Mouse (Mus musculus) cerebellum, postnatal 25 days (tissue): ENCODE measurements around the gene Cdc42bpg.
A peak's percentile ranks its signal among the peaks of the same experiment; 100 is the strongest.
"Not testable (repeated sequence)": the region's sequence is repeated elsewhere in the genome, so short reads cannot be mapped to it uniquely, and the experiment has no call there.

Experiments
- DNase-seq, 2 experiments: peaks; one replicate each; pipeline ENCODE4 v3.0.0; 2021; ENCODE audit warnings: mixed read lengths in 2 of 2

Cdc42bpg gene

DNA sequence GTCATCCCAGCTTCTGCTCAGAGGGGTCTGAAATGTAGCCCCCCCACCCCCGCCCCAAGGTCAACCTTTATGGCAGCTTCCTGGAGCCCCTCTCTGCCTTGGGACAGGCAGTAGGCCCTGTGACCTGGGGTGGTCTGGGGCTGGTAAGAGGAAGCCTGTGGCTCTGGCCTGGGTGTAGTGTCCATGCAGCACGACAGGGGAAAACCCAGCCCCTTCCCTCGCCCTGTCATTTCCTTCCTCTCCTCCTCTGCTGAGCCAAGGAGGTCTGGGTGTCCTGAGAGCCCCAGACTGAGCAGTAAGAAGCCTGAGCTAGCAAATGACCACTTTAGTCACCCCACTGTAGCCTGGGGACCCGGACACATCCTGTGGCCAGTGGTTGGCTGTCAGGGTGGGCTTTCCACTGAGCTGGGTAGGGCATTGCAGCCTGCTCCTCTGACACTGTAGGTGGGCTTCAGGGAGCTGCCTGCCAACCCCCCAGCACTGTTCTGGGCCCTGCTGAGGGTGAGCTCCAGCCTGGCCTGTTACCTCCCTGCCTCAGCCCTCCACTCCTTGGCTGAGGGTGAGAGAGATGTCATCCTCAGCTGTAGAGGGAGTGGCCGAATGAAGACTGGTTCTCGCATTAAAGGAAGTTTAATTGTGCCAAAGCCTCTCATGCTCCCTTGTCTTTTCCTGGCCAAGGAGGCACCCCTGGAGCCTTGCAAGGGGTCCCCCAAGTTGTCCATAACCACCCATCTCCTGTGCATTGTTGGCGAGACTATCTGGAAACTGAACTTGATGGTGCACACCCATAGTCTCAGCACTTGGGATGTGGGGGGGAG is 6.6 kb upstream of the Cdc42bpg start:
- peak in 1 of 2 experiments; percentile 28 for DNase-seq

- DNase-seq: peak in 1 of 2 experiments; percentile 60
Measured at GRCm38 (mm10) chr19:6300402-6300841, 5.8 kb upstream of the Cdc42bpg start.

DNA sequence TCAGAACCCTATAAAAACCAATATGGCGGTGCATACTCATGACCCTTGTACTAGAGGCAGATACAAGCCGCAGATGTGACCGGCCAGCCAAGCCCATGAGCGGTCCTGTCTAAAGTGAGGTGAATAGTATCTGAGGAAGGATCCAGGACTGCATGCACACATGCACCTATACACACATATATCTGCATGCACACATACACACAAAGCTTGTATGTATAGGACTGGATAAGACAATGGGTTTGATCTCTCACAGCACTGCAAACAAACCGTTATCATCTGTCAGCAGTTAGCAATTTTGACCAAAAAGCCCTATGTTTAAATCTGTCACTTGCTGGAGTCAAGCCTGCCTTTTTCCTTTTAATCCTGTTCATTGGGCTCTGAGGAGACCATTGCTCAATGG is 4.1 kb upstream of the Cdc42bpg start:
- peak in 1 of 2 experiments; percentile 49 for DNase-seq

- DNase-seq: peak; percentile 93 to 94
Measured at GRCm38 (mm10) chr19:6302522-6302921, 3.7 kb upstream of the Cdc42bpg start.

DNA sequence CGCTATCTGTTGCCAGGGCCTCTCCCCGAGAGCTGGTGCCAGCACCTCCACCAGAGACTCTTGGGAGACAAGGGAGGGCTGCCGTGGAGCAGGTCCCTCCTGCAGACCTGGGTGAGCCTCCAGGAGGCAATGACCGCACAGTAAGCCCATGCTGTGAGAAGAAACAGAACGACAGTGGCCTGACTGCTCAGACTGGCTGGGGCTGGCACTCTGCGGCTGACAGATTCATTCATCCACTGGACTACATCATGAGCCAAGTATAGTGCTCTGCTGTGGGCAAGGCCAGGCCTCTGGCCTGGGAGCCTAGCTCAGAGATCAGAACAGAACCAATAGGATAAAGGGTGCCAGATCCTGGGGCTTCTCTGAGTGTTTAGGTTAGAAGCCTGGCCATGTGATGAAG is 2.4 kb upstream of the Cdc42bpg start:
- DNase-seq: peak; percentile 63 to 73

GRCm38 (mm10) chr19:6304787-6305516 is 1.3 kb upstream of the Cdc42bpg start:
- peak; percentile 92 to 95 for DNase-seq

GRCm38 (mm10) chr19:6305517-6306115 is 640 bp upstream of the Cdc42bpg start:
- DNase-seq: no peak

DNA sequence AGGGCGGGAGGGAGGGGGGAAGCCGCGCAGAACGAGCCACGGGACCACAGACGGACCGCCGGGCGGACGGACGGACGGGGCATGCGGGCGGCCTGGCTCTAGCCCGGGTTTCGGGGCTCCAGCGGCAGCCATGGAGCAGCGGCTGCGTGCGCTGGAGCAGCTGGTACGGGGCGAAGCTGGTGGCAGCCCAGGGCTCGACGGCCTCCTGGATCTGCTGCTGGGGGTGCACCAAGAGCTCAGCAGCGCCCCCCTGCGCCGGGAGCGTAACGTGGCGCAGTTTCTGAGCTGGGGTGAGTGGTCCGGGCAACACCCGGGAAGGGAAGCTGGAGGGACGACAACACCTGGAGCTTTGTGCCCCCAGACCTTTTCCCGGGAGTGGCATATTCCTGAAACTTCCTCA is 330 bp downstream of the Cdc42bpg start:
- peak; percentile 84 to 89 for DNase-seq

DNA sequence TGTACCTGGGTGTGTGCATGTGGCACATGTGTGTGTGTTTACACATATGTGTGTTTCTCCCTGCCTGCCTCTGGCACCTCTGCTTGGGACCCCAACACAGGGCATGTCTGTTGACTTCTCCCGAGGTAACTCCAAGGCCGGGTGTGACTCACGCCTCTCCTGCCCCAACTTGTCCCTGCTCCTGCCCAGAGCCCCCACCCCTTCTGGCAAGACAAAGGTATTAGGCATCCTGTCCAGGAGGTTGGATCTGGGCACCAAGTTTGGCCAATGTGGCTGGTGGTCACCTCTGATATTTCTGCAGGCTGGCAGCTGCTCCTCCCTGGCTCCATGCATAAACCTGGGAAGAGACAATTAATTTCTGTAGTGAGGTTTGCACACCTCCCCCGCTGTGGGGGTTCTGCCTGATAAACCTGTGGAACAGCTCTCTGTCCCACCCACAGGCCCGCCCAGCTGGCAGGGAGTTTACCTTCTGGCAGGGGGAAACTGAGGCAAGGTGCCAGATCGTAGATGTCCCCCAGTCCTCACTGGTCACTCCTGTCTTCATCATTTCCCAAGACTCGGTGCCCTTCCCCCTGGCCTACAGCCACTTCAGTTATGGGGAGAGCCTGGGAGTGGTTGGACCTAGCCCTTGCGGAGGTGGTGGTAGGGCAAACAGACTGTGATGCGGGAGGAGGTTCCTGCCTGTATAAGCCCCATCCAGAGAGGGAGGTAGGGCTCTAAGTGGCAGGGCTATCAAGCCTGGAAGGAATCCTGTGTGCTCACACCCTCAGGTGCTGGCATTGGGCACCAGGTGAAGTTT is 1.7 kb downstream of the Cdc42bpg start:
- DNase-seq: peak; percentile 52 to 61

GRCm38 (mm10) chr19:6310181-6310580 is 3.9 kb downstream of the Cdc42bpg start:
- DNase-seq: peak; percentile 59 to 69

GRCm38 (mm10) chr19:6311783-6312182 is 5.5 kb downstream of the Cdc42bpg start:
- DNase-seq: not testable (repeated sequence)

- peak in 1 of 2 experiments; percentile 59 for DNase-seq
Measured at GRCm38 (mm10) chr19:6313796-6314195, 7.5 kb downstream of the Cdc42bpg start.

GRCm38 (mm10) chr19:6314513-6314912 is 8.3 kb downstream of the Cdc42bpg start:
- peak in 1 of 2 experiments; percentile 44 for DNase-seq

GRCm38 (mm10) chr19:6315573-6315972 is 9.3 kb downstream of the Cdc42bpg start:
- peak; percentile 78 to 83 for DNase-seq

DNA sequence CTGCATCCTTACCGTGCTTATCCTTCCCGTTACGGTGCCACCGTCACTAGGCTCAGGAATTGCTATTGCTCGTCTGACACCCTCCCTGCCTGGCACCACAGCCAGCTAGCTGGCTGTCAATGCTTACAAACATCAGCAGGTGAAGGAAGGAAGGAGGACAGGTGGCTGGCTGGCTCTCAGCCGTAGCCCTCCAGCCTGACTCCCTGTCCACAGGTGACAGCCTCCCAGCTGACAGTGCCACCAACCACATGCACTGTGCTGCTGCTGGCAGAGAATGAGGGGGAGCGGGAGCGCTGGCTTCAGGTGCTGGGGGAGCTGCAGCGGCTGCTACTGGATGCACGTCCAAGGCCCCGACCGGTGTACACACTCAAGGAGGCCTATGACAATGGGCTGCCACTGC is 11.9 kb downstream of the Cdc42bpg start:
- DNase-seq: no peak

DNA sequence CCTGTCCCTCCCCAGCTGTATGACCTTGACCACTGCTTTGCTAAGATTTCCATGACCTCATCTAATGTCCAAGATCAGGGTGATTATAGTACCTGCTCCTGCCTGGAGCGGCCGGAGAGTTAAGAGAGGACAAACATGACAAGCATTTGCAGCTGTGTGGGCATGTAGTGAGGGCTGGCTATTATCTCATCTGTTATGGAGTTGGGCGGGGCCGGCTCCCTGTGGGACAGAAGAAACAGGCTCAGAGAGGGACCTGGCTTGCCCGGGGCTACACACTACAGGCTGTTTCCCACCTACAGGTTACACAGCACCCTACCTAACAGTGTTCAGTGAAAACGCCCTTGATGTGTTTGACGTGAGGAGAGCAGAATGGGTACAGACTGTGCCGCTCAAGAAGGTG is 15.1 kb downstream of the Cdc42bpg start:
- DNase-seq: no peak

DNA sequence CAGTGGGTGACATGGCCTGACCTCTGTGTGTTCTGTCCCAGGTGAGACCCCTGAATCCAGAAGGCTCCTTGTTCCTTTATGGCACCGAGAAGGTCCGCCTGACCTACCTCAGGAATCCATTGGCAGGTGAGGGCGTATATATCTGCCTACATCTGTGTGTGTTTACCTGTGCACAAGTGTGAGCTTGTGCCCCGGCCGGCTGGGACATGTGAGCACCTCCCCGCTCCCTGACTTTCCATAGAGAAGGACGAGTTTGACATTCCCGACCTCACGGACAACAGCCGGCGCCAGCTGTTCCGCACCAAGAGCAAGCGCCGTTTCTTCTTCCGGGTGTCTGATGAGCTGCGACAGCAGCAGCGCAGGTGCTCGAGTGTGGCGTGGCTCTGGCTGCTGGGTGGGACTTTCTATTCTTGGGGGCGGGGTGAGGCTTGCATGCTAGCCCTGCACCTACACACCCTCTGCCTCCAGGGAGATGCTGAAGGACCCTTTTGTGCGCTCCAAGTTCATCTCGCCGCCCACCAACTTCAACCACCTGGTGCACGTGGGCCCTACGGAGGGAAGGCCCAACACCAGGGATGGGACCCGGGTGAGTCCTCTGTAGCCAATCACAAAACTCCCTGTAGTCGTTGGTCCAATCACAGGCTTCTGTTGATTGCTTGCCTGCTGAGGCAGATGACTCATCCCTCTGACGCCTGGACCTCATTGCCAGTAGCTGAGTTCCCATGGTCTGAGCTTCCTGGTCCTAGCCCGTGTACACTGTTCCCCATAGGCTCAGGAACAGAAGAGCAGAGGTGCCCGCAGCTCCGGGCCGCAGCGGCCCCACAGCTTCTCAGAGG is 15.7 kb downstream of the Cdc42bpg start:
- no peak for DNase-seq

DNA sequence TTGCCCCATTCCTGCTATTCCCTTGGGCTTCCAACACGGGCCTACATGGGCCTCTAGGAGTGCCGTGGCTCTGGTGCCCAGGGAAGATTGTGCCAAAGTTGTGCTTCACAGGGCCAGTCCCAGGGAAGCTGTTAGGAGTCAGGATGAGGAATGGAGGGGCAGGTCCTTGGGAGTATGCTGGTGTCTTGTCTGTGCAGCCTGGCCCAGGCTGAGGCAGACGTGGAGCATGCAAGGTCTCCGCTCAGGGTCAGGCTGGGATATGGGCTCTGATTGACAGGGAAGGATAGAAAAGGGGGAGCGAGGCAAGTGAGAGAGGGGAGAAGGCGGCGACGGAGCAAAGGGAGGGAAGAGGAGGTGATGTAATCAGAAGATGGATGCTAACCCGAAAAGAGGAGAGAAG is 18.5 kb downstream of the Cdc42bpg start:
- DNase-seq: no peak

GRCm38 (mm10) chr19:6331178-6331577 is 24.9 kb downstream of the Cdc42bpg start:
- no peak for DNase-seq

GRCm38 (mm10) chr19:6331719-6332516 is 25.7 kb downstream of the Cdc42bpg start:
- DNase-seq: peak; percentile 62 to 76
